Mouse (Mus musculus) adrenal gland, adult 2 months (tissue): ENCODE data around the gene Olfml1. TPM values are rescaled to one million over a fixed set of nuclear protein-coding genes. Genes with fewer than 3 reads are reported as not detected.

Experiments used
- polyA plus RNA-seq: library from polyadenylated mRNA; depleted of rRNA; stranded (reverse); fragments of >200 nt; gene quantifications from 2 replicates; pipeline ENCODE4 v1.2.3, GENCODE M21; 2012; rRNA removed
- total RNA-seq, 2 experiments: library from RNA; stranded (reverse); gene quantifications; 2 replicates each; pipeline ENCODE4 v1.2.3; 2021

Olfml1 gene
- total and polyA plus RNA-seq, 3 experiments = 2.6 to 12.3 (median 8.0) TPM

Other genes starting within 250 kb of the Olfml1 start
- gene Syt9, start 196.7 kb upstream of the Olfml1 start, total RNA-seq = 1 to 10 TPM; 2.1 to 3.6 TPM
- 1.9 and 2.7 TPM in 2 replicates for gene Syt9, start 196.7 kb upstream of the Olfml1 start, polyA plus RNA-seq
- gene Ppfibp2, start 27.8 kb downstream of the Olfml1 start, total RNA-seq = 1 to 10 TPM; 3.5 to 7.5 TPM
- 1.5 and 2.2 TPM in 2 replicates for gene Ppfibp2, start 27.8 kb downstream of the Olfml1 start, polyA plus RNA-seq
- not detected for gene 5330417H12Rik, start 57.7 kb downstream of the Olfml1 start, total RNA-seq
- gene 5330417H12Rik, start 57.7 kb downstream of the Olfml1 start, polyA plus RNA-seq = not detected in 2 replicates
- gene Cyb5r2, start 190.6 kb downstream of the Olfml1 start, total RNA-seq = not detected
- gene Cyb5r2, start 190.6 kb downstream of the Olfml1 start, polyA plus RNA-seq = 0.15 TPM in 1 of 2 replicates, not detected in the other
- not detected for gene Ovch2, start 233.8 kb downstream of the Olfml1 start, total RNA-seq
- gene Ovch2, start 233.8 kb downstream of the Olfml1 start, polyA plus RNA-seq = not detected in 2 replicates
- not detected for gene Olfr467, start 244.8 kb downstream of the Olfml1 start, total RNA-seq
- gene Olfr467, start 244.8 kb downstream of the Olfml1 start, polyA plus RNA-seq = not detected in 2 replicates